Mouse (Mus musculus) stomach, postnatal 0 days (tissue): ENCODE data around the gene Bub3. TPM values are rescaled to one million over a fixed set of nuclear protein-coding genes. Genes with fewer than 3 reads are reported as not detected.

Source experiments
- ATAC-seq: fragments of 200-750 bp; cut with Nextera tagmentation; 2 replicates; pipeline ENCODE4 v1.8.0; 2017; ENCODE audit not compliant: low FRiP score, low TSS enrichment
- DNase-seq: peaks from one replicate; pipeline ENCODE4 v3.0.0-alpha.2; 2016; ENCODE audit warnings: low spot score
- H3K27ac ChIP-seq: fragments of 300-500 bp; sonication (generic); replicated peaks from 2 replicates; pipeline ENCODE4 v1.5.1; 2014; ENCODE audit warnings: mild to moderate bottlenecking, control low read depth
- H3K27me3 ChIP-seq: fragments of 300-500 bp; sonication (generic); 2 replicates; pipeline ENCODE4 v1.6.1; 2014; ENCODE audit warnings: low read length; ENCODE audit not compliant: control insufficient read depth, insufficient read depth
- H3K36me3 ChIP-seq: fragments of 300-500 bp; sonication (generic); 2 replicates; pipeline ENCODE4 v1.6.1; 2014; ENCODE audit warnings: low read length, mixed read lengths; ENCODE audit not compliant: control insufficient read depth, insufficient read depth
- H3K4me1 ChIP-seq: fragments of 300-500 bp; sonication (generic); replicated peaks from 2 replicates; pipeline ENCODE4 v1.6.1; 2014; ENCODE audit warnings: antibody characterized with exemption; ENCODE audit not compliant: control insufficient read depth, insufficient read depth
- H3K4me2 ChIP-seq: fragments of 300-500 bp; sonication (generic); replicated peaks from 2 replicates; pipeline ENCODE4 v1.6.1; 2014; ENCODE audit warnings: low read depth, mild to moderate bottlenecking, control low read depth, moderate library complexity
- H3K4me3 ChIP-seq: fragments of 300-500 bp; sonication (generic); 2 replicates; pipeline ENCODE4 v1.5.1; 2014; ENCODE audit warnings: low read depth, low read length, control low read depth
- H3K9ac ChIP-seq: fragments of 300-500 bp; sonication (generic); 2 replicates; pipeline ENCODE4 v1.6.1; 2014; ENCODE audit warnings: mild to moderate bottlenecking, low read length, control low read depth, mixed read lengths
- H3K9me3 ChIP-seq: fragments of 300-500 bp; sonication (generic); 2 replicates; pipeline ENCODE4 v1.6.1; 2016; ENCODE audit warnings: low read length; ENCODE audit not compliant: control insufficient read depth
- CTCF ChIP-seq: IDR thresholded peaks from 2 replicates; pipeline ENCODE4 v1.5.1; 2016; ENCODE audit warnings: antibody characterized with exemption, low read depth, mild to moderate bottlenecking, moderate library complexity
- EP300 ChIP-seq: optimal IDR thresholded peaks from 2 replicates; pipeline ENCODE3; 2016; ENCODE audit warnings: antibody characterized with exemption
- WGBS: fragments of 180-500 bp; shearing (Covaris S2); extraction: QIAGEN DNeasy Blood & Tissue Kit; methylation state at CpG from one replicate; pipeline ENCODE4 v1.1.7; 2014; 5-methylcytosine and 5-hydroxymethylcytosine counted together
- polyA plus RNA-seq: library from polyadenylated mRNA; unstranded; fragments of >200 nt; fragmentation: Nextera tagmentation; extraction: Ambion mirVana; gene quantifications from 2 replicates; pipeline ENCODE4 v1.2.1, GENCODE M21; 2015

The Bub3 gene
- polyA plus RNA-seq, 1 experiment from 2014 or later, result 86.0 TPM

DNA sequence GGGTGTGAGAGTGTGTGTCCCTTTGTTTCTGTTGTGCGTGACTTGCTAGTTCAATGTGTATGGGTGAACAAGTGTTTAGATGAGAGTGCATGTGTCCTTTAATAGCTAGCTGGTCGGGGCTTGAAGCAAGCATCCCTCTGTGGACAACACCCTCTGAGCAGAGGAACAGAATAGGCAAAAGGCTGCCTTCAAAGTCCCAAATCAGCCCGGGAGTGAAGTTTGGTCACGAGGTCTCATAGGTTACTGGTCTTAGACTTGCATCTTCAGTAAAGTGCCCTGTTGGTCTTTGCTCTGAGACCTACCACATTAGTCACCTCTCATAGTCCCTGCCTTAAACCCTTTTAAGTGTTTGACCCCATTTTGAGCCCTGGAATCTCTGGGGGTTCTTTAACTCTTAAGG, 8.6 kb upstream of the Bub3 start:
- H3K36me3 ChIP-seq, result no peaks in the 10 kb centered on the region
- no peak overlapping the region for H3K4me3 ChIP-seq
- H3K27me3 ChIP-seq, result peaks cover 50% of the 10 kb centered on the region
- no peaks in the 10 kb centered on the region for H3K9me3 ChIP-seq
- ATAC-seq (no peak), DNase-seq (no peak)
- WGBS, result under 1% methylated on average over 4 of the region's 4 CpGs
- no peaks in the 10 kb centered on the region; the same call in 1 of the 2 replicates for H3K4me1 ChIP-seq
- TF ChIP-seq CTCF (no peak), EP300 (no peak)
- H3K27ac ChIP-seq, result no peak overlapping the region
- H3K9ac ChIP-seq, result no peak overlapping the region
- no peak overlapping the region for H3K4me2 ChIP-seq

DNA sequence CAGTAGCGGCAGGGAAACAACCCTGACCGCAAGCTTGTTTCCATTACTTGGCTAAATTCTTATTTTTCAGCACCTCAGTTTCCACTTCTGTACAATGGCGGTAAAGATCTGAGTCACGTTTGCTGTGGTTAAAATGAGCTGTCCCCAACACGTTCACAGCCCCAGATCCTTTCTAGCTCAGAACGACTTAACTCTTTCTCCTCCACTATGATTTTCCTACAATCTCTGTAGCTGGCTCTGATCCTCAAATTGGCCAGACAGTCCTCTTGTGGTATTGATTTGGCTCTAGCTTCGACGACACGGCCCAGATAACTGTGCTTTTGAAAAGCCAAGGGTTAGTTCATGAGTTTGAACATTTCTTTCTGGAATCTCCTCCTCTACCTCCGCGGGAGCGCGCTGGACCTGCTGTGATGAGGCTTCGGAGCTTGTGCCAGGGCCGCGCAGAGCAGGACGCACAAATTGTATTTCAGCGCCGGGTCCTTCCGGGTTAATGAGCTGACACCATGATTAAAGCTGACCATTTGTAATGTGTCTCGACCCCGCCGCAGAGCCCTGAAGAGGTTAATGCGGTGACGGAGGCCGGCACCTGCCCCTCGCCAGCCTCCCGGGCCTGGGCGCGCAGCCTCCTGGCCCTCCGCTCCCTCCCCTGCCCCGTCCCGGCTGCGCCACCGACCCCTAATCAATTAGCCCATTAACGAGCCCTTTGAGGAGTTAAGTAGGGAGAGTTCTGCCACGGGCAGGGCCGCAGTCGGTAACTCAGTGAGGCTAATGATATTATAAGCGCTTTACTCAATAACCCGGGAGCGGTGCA, 7.9 kb upstream of the Bub3 start:
- no peaks in the 10 kb centered on the region for H3K9me3 ChIP-seq
- WGBS, result 2% methylated on average over 42 of the region's 42 CpGs
- H3K36me3 ChIP-seq, result no peaks in the 10 kb centered on the region
- H3K4me2 ChIP-seq, result no peak overlapping the region
- H3K9ac ChIP-seq, result no peak overlapping the region
- TF ChIP-seq CTCF (no peak), EP300 (no peak)
- H3K27ac ChIP-seq, result no peak overlapping the region
- H3K4me1 ChIP-seq, result no peaks in the 10 kb centered on the region; the same call in 1 of the 2 replicates
- ATAC-seq, result no peak
- no peak for DNase-seq
- H3K4me3 ChIP-seq, result no peak overlapping the region
- H3K27me3 ChIP-seq, result peaks cover 52% of the 10 kb centered on the region

DNA sequence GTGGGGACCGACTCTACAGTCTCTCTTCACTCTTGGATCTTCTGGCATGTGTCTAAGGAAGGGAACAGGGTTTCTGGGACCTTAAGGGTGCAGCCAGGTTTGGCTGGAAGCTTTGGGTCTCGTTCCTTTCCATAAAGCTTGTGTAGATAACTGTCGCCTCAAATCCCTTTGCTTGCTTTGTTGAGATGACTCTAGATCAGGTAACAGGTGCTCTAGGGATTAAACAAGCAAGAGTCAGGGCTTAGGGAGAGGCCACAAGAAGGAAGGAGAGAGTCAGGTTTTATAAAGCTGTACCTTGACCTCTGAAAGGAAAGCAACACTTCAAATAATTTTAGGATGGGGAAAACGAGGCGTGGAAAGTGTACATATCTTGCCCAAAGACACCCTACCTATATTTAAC, 7.2 kb upstream of the Bub3 start:
- ATAC-seq, result no peak
- TF ChIP-seq EP300, result no peak
- no peak for TF ChIP-seq CTCF
- Histone ChIP-seq H3K27ac (no peak overlapping the region), H3K27me3 (peaks cover 52% of the 10 kb centered on the region), H3K4me3 (no peak overlapping the region), H3K4me1 (no peaks in the 10 kb centered on the region; the same call in 1 of the 2 replicates), H3K9ac (no peak overlapping the region), H3K9me3 (no peaks in the 10 kb centered on the region), H3K36me3 (no peaks in the 10 kb centered on the region), H3K4me2 (no peak overlapping the region)
- DNase-seq, result no peak
- 6% methylated on average over 5 of the region's 5 CpGs for WGBS

DNA sequence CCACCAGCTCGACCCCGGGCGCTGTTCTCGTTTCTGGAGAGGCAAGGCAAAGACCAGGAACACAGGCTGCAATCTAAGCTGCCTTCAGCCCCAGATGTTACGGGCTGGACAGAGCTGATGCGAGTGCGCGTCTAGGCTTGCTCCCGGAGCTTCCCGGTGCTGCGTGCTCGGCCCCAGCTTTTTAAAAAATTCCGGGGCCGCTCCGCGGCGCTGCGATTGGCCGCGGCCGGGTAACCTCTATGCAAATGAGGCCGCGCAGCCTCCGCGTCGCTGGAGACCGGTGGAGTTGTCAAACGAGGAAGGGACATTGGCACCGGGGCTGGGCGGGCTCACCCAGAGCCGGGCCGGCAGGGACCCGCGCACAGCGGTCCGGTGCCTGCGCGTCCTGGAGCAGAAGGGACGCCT, 6.2 kb upstream of the Bub3 start:
- Histone ChIP-seq H3K27ac (no peak overlapping the region), H3K9me3 (no peaks in the 10 kb centered on the region), H3K27me3 (peaks cover 43% of the 10 kb centered on the region; the same call in 1 of the 2 replicates), H3K4me2 (peak overlapping the region; percentile 47), H3K36me3 (no peaks in the 10 kb centered on the region), H3K9ac (no peak overlapping the region), H3K4me3 (peak overlapping the region; percentile 31), H3K4me1 (no peaks in the 10 kb centered on the region; the same call in 1 of the 2 replicates)
- DNase-seq (peak; percentile 57), ATAC-seq (peak; percentile 56)
- WGBS, result under 1% methylated on average over 39 of the region's 39 CpGs
- TF ChIP-seq EP300 (no peak), CTCF (no peak)

DNA sequence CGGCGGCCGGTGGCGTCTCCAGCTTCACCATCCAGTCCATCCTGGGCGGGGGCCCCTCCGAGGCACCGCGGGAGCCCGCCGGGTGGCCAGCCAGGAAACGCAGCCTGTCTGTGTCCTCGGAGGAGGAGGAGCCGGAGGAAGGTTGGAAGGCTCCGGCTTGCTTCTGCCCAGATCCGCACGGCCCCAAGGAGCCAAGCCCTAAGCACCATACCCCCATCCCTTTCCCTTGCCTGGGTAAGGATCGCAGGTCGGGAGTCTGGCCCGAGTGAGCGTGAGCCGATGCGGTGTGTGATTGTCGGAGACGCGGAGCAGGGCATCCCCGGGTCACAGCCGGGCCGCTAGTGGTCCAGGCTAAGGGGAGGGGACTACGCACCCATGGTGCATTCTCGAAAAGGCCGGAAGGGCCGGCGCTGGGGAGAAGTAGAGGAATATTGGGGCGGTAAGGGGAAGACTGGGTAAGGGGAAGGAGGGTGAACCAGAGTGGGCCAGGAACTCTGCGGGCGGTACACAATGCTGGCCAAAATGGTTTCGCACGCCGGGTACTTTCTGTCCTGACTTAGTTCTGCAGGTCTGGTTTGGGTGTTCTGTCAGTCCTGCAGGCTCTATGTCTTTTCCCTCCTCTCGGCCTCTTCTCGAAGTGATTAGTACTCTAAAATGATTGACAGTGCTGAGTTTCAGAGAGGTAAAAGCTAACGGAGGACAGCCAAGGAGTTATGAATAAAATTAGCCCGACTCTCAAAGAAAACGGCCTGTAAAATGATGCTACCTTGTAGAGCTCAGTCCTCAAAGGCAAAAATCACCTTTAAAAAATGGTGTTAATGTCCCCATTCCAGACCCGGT, 5.5 kb upstream of the Bub3 start:
- no peak for TF ChIP-seq CTCF
- TF ChIP-seq EP300, result no peak
- Histone ChIP-seq H3K4me2 (peak overlapping the region; percentile 47), H3K36me3 (no peaks in the 10 kb centered on the region), H3K9me3 (no peaks in the 10 kb centered on the region), H3K27ac (no peak overlapping the region), H3K4me1 (no peaks in the 10 kb centered on the region; the same call in 1 of the 2 replicates), H3K9ac (no peak overlapping the region), H3K27me3 (peaks cover 40% of the 10 kb centered on the region; the same call in 1 of the 2 replicates), H3K4me3 (peak overlapping the region; percentile 31)
- ATAC-seq (peak; percentile 31), DNase-seq (peak; percentile 28)
- 1% methylated on average over 45 of the region's 45 CpGs for WGBS
